7 mouse cellular contexts compared by ENCODE assay signal in genomic region chr5:150232159-150233150, GRCm38 (mm10).
DNase-seq lines count a peak whose midpoint lies in the region; ATAC-seq and TF ChIP-seq lines count a peak whose summit lies in the region.

No protein-coding gene starts in this region.

- no peaks in the 10 kb centered on the region for H3K4me1 ChIP-seq in spleen, adult 2 months (ENCODE audit: control insufficient read depth, insufficient read depth, insufficient read length)
- H3K4me1 ChIP-seq in heart, embryonic 14.5 days (ENCODE audit: control insufficient read depth in 2 of 2, insufficient read depth in 2 of 2, low read length in 2 of 2) = peaks cover 0 to 11% of the 10 kb centered on the region in 2 experiments; a peak in 3 of 4 replicates
- peaks cover 14% of the 10 kb centered on the region for H3K4me1 ChIP-seq in limb, embryonic 10.5 days
- no peaks in the 10 kb centered on the region for H3K4me1 ChIP-seq in midbrain, embryonic 11.5 days (ENCODE audit: control insufficient read depth, insufficient read depth, low read length)

- H3K27me3 ChIP-seq in spleen, adult 2 months (ENCODE audit: control insufficient read depth, insufficient read depth, low read length) = no peaks in the 10 kb centered on the region
- no peaks in the 10 kb centered on the region for H3K27me3 ChIP-seq in heart, embryonic 14.5 days (ENCODE audit: control insufficient read depth, insufficient read depth, low read length)
- H3K27me3 ChIP-seq in limb, embryonic 10.5 days (ENCODE audit: low read depth, poor library complexity, severe bottlenecking) = no peaks in the 10 kb centered on the region
- no peaks in the 10 kb centered on the region for H3K27me3 ChIP-seq in midbrain, embryonic 11.5 days (ENCODE audit: control insufficient read depth, insufficient read depth, low read length)

- H3K4me3 ChIP-seq in spleen, adult 2 months (ENCODE audit: extremely low read depth, insufficient read depth, insufficient read length) = no peak overlapping the region
- peak overlapping the region in 1 of 2 experiments; percentile 9; a peak in 1 of 4 replicates for H3K4me3 ChIP-seq in heart, embryonic 14.5 days (ENCODE audit: control insufficient read depth in 1 of 2, insufficient read depth in 1 of 2, low read depth in 1 of 2, low read length in 2 of 2)
- H3K4me3 ChIP-seq in limb, embryonic 10.5 days = peak overlapping the region; percentile 41
- 0 out of 2 replicates have a peak overlapping the region, but pooled peaks have one; percentile 17 for H3K4me3 ChIP-seq in midbrain, embryonic 11.5 days (ENCODE audit: low read depth, low read length)

- no peak for TF ChIP-seq POLR2A in spleen, adult 2 months (IDR thresholded peaks at IDR 0.05; ENCODE audit: low read depth, low read length)

- WGBS in spleen, adult 2 months = 54% methylated on average over 17 of the region's 21 CpGs
- 42% methylated on average over 14 of the region's 21 CpGs for WGBS in heart, embryonic 14.5 days
- 42% methylated on average over 18 of the region's 21 CpGs for WGBS in limb, embryonic 10.5 days
- WGBS in midbrain, embryonic 11.5 days = 42% methylated on average over 17 of the region's 21 CpGs

- peak; percentile 64 for ATAC-seq in common myeloid progenitor, adult 5-6 weeks (replicated peaks; ENCODE audit: low read depth, poor library complexity, severe bottlenecking)
- no peak; the same call in 1 of the 2 replicates for ATAC-seq in heart, embryonic 14.5 days (ENCODE audit: insufficient number of reproducible peaks, insufficient read depth, low FRiP score, low read depth)
- peak; percentile 80 for ATAC-seq in midbrain, embryonic 11.5 days (ENCODE audit: low FRiP score)

- no peak overlapping the region for H3K9ac ChIP-seq in heart, embryonic 14.5 days (ENCODE audit: low read length)
- H3K9ac ChIP-seq in midbrain, embryonic 11.5 days (ENCODE audit: low read length) = no peak overlapping the region

- no peaks in the 10 kb centered on the region for H3K36me3 ChIP-seq in spleen, adult 2 months (ENCODE audit: control insufficient read depth, insufficient read depth, low read length)
- H3K36me3 ChIP-seq in heart, embryonic 14.5 days (ENCODE audit: control insufficient read depth, insufficient read depth, low read length) = no peaks in the 10 kb centered on the region
- no peaks in the 10 kb centered on the region for H3K36me3 ChIP-seq in limb, embryonic 10.5 days
- H3K36me3 ChIP-seq in midbrain, embryonic 11.5 days (ENCODE audit: control insufficient read depth, insufficient read depth, low read length) = no peaks in the 10 kb centered on the region

- TF ChIP-seq CTCF in spleen, adult 2 months (IDR thresholded peaks at IDR 0.05; ENCODE audit: extremely low read depth, insufficient read depth, insufficient read length, insufficient replicate concordance) = peak; percentile 28; the same call in 1 of the 2 replicates

- H3K4me2 ChIP-seq in heart, embryonic 14.5 days (ENCODE audit: low read length) = peak overlapping the region; percentile 11; the same call in 1 of the 2 replicates
- H3K4me2 ChIP-seq in midbrain, embryonic 11.5 days = peak overlapping the region; percentile 23

- no peak overlapping the region for H3K27ac ChIP-seq in spleen, adult 2 months (ENCODE audit: insufficient read depth, low read length)
- no peak overlapping the region for H3K27ac ChIP-seq in heart, embryonic 14.5 days (replicated peaks in 1 of 2; ENCODE audit: control insufficient read depth in 1 of 2, insufficient read depth in 1 of 2, low read depth in 2 of 2, low read length in 2 of 2)
- no peak overlapping the region for H3K27ac ChIP-seq in limb, embryonic 10.5 days
- H3K27ac ChIP-seq in midbrain, embryonic 11.5 days (ENCODE audit: low read depth, low read length) = no peak overlapping the region

- DNase-seq in spleen, adult 2 months (ENCODE audit: low read depth in 1 of 2, low spot score in 2 of 2) = peak in 1 of 2 experiments; percentile 11
- no peak for DNase-seq in spleen, adult 12 weeks (ENCODE audit: low spot score)
- DNase-seq in limb, embryonic 10.5 days (ENCODE audit: low spot score) = peak; percentile 62
- peak; percentile 89 for DNase-seq in midbrain, embryonic 11.5 days (ENCODE audit: low spot score, missing footprints)
- DNase-seq in thymus, postnatal 25 days = peak; percentile 16

- peaks cover 4% of the 10 kb centered on the region; the same call in 1 of the 2 replicates for H3K9me3 ChIP-seq in heart, embryonic 14.5 days (ENCODE audit: control insufficient read depth, low read length)
- H3K9me3 ChIP-seq in limb, embryonic 10.5 days (replicated peaks) = no peaks in the 10 kb centered on the region
- H3K9me3 ChIP-seq in midbrain, embryonic 11.5 days (ENCODE audit: control insufficient read depth, low read length) = peaks cover 4% of the 10 kb centered on the region; the same call in 1 of the 2 replicates
